Mouse (Mus musculus) embryo, embryonic 11 days (tissue): ENCODE measurements around the gene D330045A20Rik.
"Not testable (repeated sequence)": the region's sequence is repeated elsewhere in the genome, so short reads cannot be mapped to it uniquely, and the experiment has no call there.

Experiments used
- DNase-seq: peaks from one replicate; pipeline ENCODE4 v3.0.0-alpha.2; 2015

The D330045A20Rik gene

DNA sequence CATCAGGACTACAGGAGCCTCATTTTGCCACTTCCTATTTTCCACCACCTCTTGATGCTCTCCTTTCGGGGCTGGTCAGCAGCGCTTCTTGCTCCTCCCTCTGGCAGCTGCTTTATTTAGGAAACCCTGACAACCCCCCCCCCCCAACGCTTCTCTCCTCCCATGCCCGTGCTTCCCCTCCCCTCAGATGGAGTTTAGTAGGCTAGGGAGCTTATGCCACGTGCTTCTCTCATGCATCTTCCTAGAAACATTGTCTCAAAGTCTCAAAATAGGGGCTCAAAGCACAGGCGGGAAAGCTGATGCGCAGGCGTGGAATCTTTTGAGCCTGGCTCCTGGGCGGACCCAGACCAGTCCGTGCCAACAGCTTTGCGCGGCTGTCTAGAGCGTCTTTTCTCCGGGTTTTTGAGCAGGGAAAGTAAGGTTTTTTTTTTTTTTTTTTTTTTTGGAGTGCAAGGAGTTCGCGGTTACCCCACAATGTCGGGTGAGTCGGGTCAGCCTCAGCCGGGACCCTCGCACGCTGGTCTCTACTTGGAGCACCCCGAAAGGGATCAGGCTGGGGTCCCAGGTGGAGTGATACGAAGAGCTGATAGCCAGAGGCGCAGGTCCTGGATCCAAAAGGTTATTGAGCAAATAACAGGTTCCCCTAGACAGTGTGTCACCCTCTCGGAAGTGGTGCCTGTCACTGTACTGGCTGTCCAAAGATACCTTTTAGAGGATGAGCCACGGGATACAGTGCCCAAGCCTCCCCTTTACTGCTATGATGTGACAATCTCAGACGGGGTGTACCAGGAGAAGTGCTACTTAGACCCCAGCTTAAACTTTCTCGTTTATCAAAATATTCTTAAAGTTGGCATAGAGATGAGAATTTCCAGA is at the start of gene D330045A20Rik:
Gene D330045A20Rik, plus strand, starts transcription at position 346 of the 873 bp plus-strand sequence.
- DNase-seq: peak; percentile 75

DNA sequence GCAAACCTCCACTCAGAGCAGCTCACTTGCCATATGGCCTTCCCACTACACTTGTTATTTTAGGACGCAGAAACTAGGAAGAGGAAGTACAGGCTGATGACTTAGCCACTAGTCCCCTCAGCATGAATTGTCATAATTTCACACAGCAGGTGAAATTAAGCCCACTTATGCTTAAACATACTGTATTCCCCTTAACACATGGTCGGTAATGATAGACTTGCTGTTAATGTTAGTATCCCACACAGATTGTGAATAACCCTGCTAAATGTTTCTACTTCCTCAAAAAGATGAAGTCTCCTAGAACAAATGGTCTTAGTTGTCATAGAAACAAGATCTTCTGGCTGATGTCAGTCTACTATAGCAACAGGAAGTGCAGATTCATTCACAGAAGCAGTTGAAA is 47.6 kb upstream of the D330045A20Rik start:
- DNase-seq: no peak

DNA sequence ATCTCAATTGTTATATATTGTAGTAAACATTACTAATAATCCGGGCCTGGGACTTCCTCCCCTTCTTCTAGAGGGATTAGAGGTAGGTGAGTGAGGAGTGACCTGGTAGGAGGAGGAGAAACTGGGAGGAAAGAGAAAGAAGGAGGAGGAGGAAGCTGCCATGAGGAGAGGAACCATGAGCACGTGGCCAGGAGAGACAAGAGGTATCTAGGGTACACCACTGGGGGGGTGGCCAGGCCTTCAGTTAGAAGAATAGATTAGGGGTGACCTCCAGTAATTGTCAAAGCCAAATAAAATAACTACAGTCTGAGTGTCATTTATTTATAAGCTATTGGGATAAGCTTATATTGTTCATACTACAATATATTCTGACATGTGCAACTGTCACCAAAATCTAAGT is 45.0 kb upstream of the D330045A20Rik start:
- DNase-seq: no peak

DNA sequence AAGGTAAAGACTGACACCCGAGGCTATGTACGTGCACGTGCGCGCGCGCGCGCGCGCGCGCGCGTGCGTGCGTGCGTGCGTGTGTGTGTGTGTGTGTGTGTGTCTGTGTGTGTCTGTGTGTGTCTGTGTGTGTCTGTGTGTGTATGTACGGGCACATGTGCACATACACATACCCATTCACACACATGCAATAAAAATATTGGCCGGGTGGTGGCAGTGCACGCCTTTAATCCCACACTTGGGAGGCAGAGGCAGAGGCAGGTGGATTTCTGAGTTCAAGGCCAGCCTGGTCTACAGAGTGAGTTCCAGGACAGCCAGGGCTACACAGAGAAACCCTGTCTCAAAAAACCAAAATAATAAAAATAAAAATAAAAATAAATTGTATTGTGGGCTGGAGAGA is 39.1 kb upstream of the D330045A20Rik start:
- not testable (repeated sequence) for DNase-seq

DNA sequence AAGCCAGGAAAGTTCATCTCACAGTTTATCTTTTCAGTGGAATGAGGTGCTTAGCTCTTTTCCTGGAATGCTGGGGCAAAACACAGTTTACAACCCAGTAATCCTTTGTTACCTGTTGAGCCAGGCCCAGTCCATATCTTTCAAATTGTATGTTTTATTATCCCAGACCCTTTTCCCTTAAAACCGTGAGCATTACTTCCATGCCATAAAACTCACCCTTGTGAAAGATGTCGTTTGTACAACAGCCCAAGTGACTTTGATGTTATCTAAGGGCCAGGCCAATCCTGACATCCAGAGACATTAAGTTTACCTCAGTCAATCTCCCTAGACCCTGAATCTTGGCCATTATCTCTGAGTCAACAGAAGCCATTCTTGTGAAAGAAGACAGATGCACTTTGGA is 23.4 kb upstream of the D330045A20Rik start:
- no peak for DNase-seq

DNA sequence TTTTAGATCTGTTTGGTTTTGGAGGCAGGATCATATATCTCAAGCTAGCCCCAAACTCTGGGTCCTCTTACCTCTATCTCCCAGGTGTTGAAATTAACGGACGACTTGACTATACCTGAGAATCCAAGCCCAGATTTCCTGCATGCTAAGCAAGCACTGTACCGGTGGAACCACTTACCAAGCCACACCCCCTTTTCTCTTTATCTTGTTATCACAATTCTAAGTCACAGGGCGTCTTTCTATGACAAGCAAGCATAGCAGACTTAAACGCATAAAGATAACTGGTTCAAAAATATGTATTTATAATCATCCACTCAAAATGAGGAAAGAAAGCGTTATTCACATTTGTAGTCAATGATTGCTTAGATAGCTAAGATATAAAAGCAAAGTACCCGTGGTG is 1.9 kb downstream of the D330045A20Rik start:
- no peak for DNase-seq

DNA sequence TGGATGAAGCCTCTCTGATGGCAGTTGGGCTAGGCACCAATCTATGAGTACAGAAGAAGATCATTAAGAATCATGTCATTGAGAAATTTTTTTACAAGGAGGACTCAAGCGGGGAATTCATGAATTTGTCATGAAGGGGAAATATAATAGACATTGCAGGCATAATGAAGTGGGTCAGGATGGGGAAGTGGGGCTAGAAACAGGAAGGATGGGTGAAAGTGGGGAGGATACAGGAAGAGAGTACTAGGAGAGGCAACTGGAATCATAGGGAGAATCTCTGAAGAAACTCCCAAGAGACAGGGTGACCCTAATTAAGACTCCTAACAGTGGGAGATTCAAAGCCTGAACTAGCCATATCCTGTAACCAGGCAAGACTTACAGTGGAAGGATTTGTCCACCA is 4.8 kb downstream of the D330045A20Rik start:
- no peak for DNase-seq

DNA sequence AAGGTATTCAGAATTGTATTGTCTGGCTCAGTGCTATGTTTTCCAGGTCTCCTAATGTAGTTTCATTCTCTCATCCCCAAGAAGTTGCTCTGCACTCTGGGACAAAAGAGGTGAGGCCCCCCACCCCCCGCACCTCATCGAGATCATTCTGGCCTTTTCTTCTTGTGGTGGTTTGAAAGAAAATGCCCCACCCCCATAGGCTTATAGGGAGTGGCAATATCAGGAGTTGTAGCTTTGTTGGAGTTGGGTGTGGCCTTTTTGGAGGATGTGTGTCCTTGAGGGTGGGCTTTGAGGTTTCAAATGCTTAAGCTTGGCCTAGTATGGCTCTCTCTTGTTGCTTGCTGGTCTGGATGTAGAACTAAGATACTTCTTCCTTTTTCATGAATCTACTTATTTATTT is 36.0 kb downstream of the D330045A20Rik start:
- no peak for DNase-seq

DNA sequence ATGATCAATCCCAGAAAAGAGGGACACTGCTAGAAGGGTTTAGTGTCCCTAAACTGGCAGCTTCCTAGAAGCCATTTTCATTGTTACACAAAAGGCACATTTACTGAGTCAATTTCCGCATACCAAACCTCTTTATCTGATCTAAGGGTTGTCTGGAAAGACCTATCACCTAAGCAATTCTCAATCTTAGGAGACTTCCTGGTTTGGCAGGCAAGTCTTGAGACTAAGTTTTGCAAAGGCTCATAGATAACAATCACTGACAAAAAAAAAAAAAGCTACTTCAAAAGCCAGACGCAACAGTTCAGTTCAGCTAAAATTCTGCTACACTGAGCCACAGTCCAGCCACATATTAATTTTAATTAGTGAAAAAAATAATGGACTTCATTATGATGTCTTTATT is 39.1 kb downstream of the D330045A20Rik start:
- no peak for DNase-seq

DNA sequence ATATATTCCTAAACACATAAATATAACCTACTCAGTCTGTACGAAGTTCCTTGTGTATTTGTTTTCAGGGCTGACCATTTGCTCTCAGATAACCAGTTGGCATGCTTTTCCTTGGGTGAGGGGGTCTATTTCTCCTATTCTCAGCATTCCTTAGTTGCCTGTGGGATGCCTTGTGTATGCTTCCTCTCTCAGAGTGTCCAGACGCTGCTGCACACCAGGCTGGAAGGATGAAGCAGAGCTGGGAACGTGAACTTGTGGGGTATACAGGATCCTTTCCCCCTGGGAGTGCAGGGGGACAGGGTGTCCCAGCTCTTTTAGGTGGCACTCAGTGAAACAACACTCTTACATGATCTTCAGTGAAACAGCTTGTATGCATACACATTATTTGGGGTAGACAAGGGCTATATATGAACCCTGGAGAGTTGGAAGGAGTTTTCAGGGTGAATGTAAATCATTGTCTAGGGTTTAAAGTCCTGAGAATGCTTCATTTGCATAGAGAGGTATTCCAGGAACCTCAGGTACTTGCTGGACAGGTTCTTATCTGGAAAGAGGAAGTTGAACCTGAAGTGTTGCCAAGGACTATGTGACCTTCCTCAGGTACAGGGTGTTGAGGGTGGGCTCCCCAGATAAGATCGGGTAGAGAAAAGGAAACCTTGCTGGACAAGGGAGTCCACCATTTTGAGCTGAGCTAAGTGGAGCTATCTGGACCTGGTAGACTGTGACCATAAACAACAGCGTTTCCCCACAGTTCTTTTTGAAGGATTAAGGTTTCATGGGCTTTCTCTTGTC is 44.3 kb downstream of the D330045A20Rik start:
- no peak for DNase-seq

DNA sequence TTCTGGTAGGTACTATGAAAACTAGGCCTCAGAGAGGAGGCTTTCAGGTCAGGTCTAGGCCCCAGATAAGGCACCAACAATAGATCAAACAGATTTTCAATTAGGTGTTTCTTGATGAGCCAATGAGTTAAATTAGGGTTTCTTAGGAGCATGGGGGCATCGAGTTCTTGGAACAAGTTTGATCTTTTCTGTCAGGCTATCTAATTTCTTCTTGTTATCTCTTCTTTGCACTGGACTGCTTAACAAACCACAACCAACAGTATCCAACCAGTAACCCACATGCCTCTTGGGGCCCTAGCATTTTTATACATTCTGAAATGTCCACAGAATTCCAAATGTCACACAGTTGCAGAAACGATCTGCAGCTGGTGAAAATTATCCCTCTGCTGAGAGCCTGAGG is 45.6 kb downstream of the D330045A20Rik start:
- DNase-seq: no peak

DNA sequence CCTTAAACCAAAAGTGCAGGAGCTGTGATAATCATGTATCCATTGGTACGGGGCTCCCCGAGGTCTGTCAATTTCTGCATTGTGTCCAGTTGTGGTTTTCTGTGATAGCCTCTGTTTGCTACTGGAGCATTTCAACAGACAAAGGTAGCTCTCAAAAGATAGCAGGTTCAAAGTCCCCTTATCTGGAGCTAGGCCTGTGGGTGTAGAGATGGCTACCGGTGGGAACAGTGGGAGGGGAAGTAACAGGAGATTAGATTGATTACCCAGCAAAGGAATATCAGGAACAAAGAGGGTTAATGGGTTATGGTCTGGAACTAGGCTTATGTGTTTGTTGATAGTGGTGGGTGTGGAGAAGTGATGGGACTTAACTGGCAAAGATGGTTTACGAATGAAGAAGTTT is 46.8 kb downstream of the D330045A20Rik start:
- DNase-seq: no peak

DNA sequence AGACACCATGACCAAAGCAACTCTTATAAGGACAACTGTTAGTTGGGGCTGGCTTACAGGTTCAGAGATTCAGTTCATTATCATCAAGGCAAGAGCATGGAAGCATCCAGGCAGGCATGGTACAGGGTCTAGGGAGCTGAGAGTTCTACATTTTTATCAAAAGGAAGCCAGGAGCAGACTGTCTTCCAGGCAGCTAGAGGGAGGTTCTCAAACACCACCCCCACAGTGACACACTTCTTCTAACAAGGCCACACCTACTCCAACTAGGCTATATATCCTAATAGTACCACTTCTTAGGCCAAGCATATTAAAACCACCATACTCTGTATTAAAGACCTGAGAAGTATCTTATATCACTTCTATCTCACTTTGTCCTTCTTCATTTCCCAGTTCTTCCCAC is 49.5 kb downstream of the D330045A20Rik start:
- DNase-seq: no peak

DNA sequence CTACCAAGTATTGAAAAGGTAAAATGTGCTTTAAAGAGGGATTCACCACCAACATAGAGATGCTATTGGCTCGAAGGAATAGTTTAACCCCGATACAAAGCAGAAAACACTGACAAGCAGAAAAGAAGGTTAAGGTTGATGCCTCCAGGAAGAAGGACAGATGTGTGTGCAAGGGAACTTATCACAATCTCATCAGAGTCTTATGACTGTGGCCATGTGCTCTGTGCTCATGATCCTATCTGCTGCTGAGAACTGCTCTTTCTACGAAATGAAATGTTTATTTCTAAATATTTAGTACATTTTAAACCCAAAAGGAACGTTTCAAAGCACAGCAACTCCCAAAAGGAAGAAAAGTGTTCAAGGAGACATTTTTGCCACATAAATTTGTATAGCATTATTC is 52.1 kb downstream of the D330045A20Rik start:
- no peak for DNase-seq

DNA sequence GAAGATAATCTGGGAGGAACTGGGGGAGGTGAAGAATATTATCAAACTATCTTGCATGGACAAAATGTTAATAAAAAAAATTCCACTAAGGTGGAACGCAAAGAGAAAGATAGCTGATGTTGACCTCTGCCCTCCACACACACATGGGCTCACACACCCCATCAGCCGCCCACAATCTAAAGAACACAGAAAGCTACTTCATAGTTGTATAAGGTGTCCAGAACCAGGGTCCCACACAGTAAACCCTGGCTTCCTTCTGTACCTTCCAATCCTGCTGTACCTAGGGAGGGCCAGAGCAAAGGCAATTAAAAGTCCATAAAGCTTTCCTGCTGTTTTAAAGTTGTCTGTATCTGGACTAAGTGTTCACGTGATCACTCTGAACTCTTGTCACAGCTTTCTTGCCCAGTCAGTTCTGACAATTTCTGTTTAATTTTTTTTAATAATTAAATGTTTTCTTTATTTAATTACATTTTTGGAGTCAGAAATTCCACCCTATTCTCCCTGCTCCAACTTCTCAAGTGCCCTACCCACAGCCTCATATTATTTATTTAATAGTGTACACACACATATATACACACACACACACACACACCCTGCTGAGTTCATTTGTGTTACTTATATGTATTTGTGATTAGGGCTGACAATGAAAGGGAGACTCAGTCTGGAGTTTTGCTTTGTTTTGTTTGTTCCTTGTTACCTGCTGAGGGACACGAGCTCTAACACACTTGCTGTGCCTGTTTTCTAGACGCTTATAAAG is 57.7 kb downstream of the D330045A20Rik start:
- no peak for DNase-seq

DNA sequence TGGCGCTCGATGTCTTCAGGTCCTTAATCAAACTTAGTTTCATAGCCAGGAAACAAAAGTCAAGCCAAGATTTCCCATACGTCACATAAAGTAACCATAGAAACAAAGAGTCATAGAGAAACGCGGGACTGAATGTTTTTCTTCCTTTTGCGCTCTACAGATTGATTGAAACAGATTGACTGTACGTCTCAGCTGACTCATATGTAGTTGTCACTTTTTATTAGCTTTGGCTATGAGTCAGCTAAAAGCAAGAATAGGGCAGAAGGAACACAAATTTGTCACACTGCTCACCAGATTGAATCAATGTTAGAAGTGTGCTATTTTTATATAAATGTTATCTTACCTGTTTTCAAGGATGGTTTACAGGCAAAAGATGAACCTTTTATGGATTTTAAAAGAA is 63.6 kb downstream of the D330045A20Rik start:
- no peak for DNase-seq

DNA sequence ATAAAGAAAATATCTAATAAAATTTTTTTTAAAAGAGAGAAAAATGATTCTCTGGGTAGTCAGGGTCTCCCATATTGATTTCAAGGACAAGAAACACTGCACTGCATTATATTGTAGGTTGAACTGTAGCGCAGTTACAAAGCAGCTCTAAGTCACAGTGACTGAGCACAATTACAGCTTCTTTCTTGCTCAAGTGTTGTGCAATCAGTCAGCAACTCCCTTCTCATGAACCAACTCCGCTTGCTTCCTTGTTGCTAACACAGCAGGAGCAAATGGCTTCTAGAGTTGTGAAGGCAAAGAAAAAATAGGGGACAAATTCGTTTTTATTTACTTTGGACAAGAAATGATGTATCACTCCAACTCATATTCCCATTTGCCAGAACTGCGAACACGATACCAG is 70.3 kb downstream of the D330045A20Rik start:
- no peak for DNase-seq

DNA sequence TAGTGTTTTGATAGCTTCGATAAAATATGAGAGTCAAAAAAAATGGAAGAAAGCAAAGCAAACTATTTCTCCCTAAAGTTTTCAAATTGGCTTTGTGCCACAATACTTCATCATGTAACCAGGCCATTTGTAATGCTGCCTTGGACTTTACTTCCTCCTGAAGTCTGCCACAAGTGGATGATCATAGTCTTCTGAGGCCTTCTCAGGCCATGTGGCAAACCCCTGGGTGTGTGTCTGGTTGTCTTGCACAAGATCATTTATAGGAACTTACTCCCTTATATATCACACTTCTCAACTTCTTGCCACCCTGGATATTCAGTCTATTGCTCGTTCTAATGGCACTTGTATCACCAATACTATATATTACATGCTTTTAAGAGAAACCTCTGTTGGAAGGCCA is 71.9 kb downstream of the D330045A20Rik start:
- DNase-seq: no peak

DNA sequence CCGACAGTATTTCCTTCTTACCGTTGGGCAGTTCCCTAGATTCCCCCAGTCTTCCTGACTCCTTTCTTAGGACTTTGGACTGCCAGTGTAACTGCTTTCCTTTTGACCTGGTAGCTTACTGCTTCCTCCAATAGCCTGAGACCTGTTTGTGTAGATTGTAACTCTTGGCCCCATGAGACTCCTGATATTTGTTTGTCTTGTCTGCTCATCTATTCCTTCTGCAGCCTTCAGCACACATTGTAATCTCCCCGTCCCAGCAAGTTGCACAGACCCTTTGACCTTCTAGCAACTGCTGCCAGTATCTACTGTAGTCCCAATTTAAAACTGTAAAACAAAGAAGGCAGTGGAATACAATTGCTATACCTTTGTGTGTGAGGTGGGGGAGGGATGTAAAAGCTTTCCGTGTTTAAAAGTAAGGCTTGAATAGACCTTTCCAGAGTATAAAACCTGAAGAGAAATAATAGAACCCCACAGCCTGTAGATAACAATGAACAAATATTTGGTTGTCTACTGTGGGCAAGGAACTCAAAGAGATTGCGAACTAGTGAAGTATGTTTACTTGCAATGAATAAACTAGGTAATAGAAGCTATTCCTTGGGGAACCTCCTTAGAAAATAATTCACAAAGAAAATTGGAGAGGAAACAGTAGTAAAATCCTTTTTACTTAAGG is 82.2 kb downstream of the D330045A20Rik start:
- no peak for DNase-seq

DNA sequence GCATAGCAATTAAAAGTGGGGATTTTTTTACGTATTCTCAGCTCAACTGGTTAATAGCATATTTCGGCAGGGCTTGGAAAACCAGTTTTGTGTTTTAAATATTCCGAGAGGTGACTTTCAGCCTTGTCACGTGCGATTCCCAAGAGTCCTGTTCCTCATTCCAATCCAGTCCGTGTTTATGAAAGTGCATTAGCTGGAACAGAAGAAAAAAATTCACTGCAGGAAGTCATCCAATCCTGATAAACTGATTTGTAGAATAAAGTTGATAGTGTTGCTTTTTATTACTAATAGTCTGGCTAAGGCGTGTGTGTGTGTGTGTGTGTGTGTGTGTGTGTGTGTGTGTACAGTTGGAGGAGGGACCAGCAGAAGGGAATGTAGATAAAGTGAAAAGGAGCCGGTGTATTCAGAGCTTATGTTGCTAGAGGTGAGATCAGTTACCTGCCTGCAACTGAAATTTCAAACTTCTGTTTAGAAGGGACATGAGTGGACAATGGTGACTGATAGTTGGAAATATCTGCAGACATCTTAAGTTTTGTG is 82.8 kb downstream of the D330045A20Rik start, which contains the start of gene Rnf128:
Gene Rnf128, plus strand, starts transcription at position 392 of the 537 bp plus-strand sequence.
- DNase-seq: no peak

DNA sequence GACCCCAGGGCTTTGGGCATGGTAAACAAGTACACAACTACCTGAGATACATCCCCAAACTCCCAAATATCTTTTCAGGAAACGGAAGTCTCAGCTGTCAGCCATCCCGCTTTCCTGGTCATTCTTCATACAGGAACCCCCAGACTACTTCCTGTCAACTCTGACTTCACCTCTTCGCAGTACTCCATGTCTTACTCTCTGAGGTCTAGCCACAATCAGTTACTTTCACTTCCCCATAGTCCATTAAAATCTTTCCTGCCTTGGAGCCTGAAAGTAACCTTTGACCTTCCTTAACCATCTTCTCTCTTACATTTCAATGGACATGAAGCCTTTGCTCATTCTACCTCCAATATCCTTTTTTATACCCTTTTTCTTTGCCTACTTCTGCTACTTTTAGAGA is 89.9 kb downstream of the D330045A20Rik start:
- no peak for DNase-seq

DNA sequence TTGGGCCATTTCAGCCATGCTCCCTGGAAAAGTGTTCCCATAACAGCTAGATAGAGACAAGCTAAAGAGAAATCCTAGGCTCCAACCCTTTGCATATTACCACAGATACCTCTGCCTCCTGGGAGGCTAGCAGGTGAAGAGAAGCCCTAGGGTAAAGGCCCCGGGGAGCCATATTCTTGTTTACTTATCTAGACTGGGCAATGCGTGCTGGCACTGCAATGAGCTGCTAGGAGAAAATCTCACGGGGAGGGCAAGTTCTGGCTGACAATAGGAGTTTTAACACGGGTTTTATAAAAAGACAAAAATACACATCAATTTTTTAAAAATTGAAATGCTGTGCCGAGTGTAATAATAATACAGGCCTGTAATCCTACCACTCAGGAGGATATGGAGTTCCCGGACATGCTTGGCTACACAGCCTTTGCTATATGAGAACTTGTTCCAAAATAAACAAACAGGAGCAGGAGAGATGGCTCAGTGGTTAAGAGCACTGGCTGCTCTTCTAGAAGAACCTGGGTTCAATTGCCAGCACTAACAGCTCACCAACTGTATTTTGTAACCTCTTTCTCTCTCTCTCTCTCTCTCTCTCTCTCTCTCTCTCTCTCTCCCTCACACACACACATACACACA is 98.6 kb downstream of the D330045A20Rik start:
- DNase-seq: no peak
